Mouse (Mus musculus) right cerebral cortex, postnatal 4 days (tissue): ENCODE measurements around the gene Tex264.

Source experiments
- DNase-seq: peaks from one replicate; pipeline ENCODE4 v3.0.0-alpha.2; 2022

Gene Tex264

GRCm38 (mm10) chr9:106685249-106686101 is at the start of gene Tex264:
Gene Tex264, minus strand, starts transcription at chr9:106685927.
- DNase-seq: peak; percentile 79

DNA sequence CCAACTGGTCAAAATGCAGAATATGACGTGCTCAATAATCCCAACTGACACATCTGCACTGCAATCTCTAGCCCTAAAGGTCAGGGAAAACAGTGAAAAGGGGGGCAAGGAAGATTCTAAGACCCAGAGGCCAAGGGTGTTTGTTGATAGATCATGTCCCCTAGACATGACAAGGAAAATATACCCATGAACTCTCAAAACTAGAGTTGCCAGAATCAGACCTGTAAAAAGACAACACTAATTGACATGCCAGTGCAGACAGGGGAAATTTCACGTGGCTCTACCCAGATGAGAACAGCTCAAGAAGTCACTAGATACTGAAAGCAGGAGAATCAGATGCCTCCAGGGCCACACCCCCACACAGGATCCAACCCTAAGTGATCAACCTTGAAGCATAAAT is 48.0 kb upstream of the Tex264 start:
- DNase-seq: no peak

GRCm38 (mm10) chr9:106729416-106729815 is 43.7 kb upstream of the Tex264 start:
- DNase-seq: no peak

DNA sequence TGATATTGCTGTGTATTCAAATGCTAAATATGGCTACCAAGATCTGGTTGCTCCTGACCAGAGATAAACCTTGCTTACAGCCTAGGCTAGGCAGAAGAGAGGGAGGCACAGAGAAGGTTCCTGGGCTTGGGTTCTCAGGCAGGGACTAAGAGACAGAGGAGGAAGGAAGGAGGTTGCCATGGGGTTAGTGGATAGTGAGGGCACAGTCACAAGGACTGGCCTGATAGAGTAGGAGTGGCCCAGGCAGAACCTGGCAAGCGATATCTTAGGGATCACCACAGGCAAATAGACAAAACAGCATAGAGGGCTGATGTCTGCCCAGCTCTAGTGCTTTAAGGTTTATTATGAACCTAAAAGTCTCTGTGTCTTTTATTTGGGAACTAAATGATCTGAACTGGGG is 41.2 kb upstream of the Tex264 start:
- no peak for DNase-seq

DNA sequence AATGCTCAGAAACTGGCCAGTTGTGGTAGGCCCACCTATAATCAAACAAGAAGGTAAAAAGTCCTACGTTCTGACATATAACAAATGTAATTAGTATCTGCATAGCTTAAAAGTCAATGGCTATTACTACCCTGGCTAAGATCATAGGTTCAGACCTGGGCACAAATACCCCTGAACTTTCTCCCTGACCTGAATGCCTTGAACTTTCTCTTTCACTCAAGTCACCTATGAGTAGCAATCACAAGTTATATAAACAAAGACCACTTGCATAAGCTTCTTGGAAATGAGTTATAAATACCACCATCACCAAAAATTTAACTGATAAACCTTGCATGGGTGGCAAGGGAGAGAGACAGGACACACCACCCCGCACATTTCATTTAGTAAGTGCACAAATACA is 39.7 kb upstream of the Tex264 start:
- no peak for DNase-seq

DNA sequence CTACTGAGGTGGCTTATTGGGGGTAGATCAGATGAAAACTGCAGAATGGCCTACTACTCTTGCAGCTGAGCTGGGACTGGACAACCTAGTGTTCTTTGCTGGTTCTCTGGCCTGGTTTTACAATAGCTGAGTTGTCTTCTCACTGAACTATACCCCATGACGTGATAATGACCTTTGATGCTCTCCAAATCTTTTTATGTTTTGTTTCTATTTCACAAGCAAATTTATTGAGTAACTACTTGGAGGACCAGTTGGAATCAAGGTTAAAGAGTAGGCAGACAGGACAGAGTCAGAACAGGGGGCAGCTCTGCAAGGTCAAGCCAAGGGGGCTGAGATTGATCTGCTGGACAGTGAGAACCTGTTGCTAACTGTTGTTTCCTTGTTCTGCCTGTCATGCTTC is 39.1 kb upstream of the Tex264 start:
- no peak for DNase-seq

GRCm38 (mm10) chr9:106716729-106717128 is 31.0 kb upstream of the Tex264 start:
- no peak for DNase-seq

DNA sequence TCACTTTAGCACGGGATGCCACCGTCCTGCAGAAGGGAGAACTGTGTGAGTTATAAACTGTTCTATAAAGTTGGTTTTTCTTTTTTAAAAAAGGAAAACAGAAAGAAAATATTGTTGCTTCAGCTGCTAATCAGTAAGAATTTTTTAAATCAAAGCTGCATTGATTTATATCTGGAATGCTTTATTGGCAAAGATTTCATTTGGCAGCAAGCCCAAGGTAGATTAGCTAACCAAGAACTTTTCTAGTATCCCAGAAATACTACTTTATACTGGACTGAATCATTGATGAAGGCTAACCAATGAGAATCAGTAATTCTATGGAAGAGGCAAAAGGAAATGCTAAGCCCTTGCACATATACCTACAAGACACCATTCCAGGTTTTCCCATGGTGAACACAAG is 30.5 kb upstream of the Tex264 start:
- no peak for DNase-seq

DNA sequence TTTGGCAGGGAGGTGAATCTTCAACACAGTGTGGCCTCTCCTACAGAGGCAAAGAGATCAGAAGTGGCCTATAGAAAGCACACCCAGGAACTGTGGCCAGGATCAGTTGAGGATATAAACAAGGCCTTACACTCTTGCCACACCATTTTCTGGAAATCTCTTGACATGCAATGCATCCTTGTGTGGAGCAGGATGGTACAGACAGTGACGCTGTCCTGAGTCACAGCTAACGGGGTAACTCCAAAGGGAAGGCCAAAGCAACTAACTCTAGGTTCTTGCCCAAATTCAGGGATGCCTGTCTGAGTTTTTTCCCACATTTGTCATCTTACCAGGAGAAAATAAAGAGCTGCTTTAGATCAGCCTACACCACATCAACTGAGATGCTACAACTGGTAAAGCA is 26.7 kb upstream of the Tex264 start:
- no peak for DNase-seq

DNA sequence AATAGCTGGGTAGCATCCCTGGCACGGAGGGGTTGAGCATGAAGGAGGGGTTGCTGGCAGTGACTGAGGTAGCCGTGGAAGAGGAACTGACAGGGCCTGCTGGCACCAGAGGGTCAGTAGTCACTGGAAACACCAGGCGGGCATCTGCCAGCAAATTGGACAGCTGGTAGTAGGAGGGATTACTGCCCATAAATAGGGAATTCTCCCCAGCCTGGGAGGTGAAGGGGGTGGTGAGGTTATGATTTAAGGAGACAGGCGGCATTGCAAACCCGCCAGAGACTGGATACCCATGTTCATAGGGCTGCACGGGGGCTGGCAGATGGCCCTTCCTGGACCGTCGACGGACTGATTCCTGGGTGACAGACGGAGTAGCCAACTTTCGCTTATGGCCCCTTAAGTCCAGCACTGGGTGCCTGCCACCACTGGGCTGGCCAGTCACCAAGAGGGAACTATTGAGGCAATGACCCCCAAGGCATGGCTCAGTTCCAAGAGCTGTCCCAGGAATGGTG is 7.3 kb upstream of the Tex264 start:
- DNase-seq: peak; percentile 41

DNA sequence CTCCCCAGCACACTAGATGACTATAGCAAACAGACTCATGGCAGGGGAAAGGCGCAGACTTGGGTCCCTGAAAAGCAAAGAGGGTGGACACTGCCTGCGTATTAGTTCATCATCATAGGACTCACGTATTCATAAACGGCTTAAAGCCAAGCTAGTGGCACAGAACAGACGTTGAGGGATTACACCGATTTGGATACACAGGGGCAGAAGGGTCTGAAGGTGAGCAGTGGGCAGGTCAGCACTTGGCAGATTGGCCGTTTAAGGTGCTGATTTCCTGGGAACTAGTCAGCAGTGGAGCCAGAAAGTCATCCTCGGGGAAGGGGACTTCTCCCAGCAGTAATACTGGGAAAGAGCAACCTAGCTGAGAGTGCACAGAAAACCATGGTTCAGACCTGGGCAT is 3.1 kb upstream of the Tex264 start:
- DNase-seq: no peak

- peak; percentile 64 for DNase-seq
Measured at GRCm38 (mm10) chr9:106686983-106687650, 1.4 kb upstream of the Tex264 start.

DNA sequence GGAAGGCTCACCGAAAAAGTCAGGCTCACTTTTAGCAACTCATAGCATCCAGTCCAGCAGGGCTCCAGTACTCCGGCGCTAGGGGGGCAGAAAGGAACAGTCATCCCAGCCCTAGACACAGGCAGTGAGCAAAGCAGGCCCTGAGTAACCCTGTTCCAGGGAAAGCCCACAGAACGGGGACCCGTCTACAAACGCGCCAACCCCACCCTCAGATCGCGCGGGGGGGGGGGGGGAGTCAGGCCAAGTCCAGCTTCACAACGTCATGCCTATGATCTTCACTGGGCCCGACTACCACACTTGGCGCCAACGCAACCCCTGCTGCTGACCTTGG is 844 bp downstream of the Tex264 start:
- DNase-seq: no peak

DNA sequence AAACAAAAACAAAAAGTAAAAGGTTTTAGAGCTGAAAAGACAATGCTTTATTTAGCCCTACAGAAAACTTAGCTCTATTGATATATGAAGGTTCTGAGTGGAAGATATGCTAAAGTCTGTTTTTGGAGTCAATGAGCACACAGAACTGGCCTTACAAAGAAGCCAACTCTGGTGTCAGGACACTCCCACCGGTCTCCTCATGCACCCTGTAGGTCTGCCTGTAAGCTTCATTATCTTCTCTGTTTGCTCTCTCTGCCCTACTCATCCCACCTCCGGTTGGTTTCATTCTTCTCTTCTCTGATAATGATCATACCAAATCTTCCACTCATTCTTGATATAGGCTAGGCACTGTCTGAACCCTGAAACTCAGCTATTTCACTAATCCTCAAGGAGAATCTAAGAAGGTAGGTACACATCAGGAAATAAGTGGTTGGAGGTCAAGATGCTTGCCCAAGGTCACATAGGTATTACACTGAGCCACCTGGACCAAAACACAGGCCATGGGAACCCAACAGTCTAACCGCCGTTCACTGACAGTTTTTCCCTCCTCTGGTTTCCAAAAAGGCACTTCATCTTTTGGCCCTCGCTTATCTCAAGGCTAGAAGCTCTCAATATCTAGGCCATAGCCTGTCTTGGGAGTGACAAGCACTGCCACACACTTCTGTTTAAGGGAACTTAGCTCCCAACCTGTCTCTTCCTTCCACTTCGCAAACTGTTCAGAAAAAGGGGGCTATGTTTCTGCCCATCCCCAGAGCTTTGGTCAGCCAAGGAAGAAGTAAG is 1.4 kb downstream of the Tex264 start:
- DNase-seq: no peak

DNA sequence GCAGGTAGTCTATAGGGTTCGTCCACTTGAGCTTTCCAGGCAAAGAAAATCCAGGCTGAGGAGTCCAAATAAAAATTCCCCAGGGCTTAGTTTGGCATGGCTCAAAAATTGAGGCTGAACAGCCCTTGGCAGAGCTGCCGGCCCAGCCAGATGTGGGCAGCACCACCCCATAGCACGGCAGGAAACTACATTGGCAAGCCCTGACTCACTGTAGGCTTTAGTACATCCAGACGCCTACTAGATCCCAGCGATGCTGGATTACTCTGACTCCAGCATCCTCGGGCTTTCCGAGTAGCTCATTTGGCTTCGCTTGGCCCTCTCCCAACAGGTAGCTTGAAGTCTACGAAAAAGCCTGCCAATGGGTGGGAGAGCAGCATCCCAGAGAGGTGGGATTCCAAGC is 4.7 kb downstream of the Tex264 start:
- DNase-seq: no peak

- no peak for DNase-seq
Measured at GRCm38 (mm10) chr9:106678242-106678641, 7.5 kb downstream of the Tex264 start.

DNA sequence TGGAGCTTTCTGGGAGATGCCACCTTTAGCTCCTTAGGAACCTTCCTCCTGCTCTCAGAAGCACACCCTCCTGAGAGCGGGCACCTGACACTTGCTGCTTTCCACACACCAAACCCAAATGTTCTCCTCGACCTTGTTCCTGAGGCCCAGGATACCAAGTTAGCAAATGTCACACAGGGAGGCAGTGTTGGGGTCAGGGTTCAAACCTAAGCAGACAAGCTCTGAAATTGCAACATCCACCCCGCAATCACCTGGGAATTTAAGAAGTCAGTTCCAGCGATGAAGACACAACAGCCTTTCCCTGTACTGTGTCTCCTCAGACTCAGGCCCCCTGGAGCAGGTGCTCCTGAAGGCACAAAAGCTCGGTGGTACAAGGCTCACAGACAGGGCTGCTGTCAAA is 8.0 kb downstream of the Tex264 start:
- no peak for DNase-seq

DNA sequence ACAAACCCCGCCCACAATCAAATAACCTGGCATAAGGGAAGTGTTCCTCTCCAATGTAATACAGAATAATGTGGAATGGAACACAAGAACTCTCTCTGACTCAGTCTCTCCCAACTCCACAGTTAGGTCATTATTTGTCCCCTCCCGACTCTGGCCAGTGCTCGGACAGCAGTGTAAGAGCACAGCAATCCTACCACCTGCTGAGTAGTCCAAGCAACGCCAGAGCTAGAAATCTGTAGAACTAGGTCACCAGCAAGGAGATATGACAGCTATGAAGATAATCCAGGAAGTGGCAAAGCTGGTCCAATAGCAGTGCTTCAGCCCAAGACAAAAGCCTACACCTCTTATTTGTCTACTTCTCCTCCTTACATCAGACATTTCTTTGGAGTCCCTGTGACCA is 9.2 kb downstream of the Tex264 start:
- DNase-seq: no peak

DNA sequence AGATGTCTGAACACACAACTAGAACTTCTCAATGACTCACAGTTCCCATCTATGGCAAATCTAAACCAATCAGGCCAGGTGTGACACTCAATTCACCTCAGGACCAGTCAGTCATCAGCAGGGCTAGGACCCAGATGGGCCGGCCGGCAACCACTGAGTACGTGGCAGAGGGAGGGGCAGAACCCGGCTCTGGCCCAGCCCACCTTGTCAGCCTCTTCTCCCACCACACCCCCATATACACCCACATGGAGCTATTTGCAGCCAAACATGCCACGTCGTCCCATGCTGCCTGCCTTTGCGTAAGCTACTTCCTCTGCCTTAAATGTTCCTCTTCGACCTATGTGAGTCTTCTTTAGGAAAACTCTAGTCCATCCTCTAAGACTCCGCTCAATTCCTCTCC is 9.8 kb downstream of the Tex264 start:
- DNase-seq: no peak

- DNase-seq: peak; percentile 82
Measured at GRCm38 (mm10) chr9:106675480-106675879, 10.2 kb downstream of the Tex264 start.

DNA sequence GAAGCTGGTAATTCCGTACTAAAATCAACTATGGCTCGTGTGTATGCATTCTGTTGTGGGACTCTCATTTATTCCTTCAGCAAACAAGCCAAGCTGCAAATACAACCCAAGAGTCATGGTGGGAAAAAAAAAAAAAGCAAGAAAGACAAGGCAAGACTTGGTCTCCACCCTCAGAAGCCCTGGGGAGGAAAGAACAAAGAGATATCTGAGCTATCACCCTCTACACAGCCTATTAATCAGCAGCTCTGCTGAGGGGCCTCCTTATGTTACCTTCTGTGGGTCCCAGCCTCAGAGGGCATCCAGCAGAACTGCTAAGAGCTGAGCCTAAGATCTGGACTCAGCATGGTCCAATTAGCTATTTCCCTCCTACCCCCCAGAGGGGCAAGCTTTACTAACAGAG is 11.9 kb downstream of the Tex264 start:
- no peak for DNase-seq

- DNase-seq: no peak
Measured at GRCm38 (mm10) chr9:106664856-106665255, 20.9 kb downstream of the Tex264 start.

DNA sequence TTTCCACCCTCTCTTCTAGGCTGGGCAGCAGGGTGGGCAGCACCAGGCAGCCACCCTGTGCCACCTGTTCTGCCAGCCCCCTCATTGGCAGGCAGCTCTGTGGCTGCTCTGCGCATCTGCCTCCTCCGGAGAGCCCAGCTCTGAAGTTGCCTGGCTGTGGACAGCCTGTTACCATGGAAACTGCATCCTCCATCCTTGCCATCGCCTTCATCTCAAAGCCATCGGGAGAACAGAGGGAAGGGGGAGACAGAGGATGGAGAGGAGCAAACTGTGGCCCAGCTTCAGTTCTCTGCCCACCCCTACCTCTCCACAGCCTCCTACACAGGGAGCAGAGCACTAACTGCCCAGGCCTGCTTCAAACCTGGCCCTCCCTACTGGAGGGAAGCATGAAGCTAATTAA is 21.3 kb downstream of the Tex264 start:
- DNase-seq: peak; percentile 47

DNA sequence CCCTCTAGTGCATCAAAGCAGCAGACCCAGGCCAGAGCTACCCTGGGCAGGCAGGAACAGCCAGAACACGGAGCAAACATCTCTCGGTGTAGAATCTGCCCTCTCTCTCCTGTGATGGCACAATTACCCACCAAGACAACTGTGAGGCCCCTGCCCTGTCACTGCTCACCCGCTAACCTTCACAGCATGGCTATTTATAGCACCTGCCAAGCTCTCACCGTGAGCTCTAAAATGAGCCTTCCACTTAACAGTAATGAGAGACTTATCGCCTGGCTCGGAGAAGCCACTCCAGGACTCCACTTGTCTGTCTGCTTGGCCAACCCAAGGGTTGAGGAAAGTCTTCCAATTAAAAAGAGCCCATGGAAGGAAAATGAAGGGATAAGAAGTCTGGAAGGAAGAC is 22.5 kb downstream of the Tex264 start:
- DNase-seq: no peak
